Mouse (Mus musculus): ENCODE results near the gene Klk1b3. TPM values are rescaled to one million over a fixed set of nuclear protein-coding genes. Genes with fewer than 3 reads are reported as not detected.
"Not testable (repeated sequence)": the region's sequence is repeated elsewhere in the genome, so short reads cannot be mapped to it uniquely, and the experiment has no call there.

Klk1b3 gene
- polyA plus RNA-seq, 1 experiment from 2014 or later, result not detected

- ATAC-seq (ENCODE audit: low read depth), result no peak
- Histone ChIP-seq H3K4me1 (ENCODE audit: control insufficient read depth, low read depth, low read length) (peaks cover 18% of the 10 kb centered on the region), H3K9ac (ENCODE audit: low read depth, low read length) (peak overlapping the region; percentile 37; the same call in 1 of the 2 replicates), H3K9me3 (replicated peaks; ENCODE audit: control insufficient read depth, low read length) (no peaks in the 10 kb centered on the region), H3K4me2 (ENCODE audit: low read depth, low read length) (peak overlapping the region; percentile 81), H3K4me3 (ENCODE audit: low read depth, low read length) (peak overlapping the region; percentile 94), H3K36me3 (ENCODE audit: control insufficient read depth, insufficient read depth) (peaks cover 12% of the 10 kb centered on the region), H3K27ac (ENCODE audit: low read length) (no peak overlapping the region), H3K27me3 (ENCODE audit: control insufficient read depth, insufficient read depth, low read depth, low read length) (no peaks in the 10 kb centered on the region)
- WGBS (ENCODE audit: insufficient replicate concordance), result 77% methylated on average over 2 of the region's 2 CpGs
Observed at GRCm38 (mm10) chr7:44247971-44248370, 50.0 kb downstream of the Klk1b3 start.

- Histone ChIP-seq H3K4me2 (ENCODE audit: low read depth, low read length) (no peak overlapping the region), H3K27ac (ENCODE audit: low read length) (no peak overlapping the region), H3K4me3 (ENCODE audit: low read depth, low read length) (no peak overlapping the region), H3K27me3 (ENCODE audit: control insufficient read depth, insufficient read depth, low read depth, low read length) (no peaks in the 10 kb centered on the region), H3K9me3 (replicated peaks; ENCODE audit: control insufficient read depth, low read length) (no peaks in the 10 kb centered on the region), H3K4me1 (ENCODE audit: control insufficient read depth, low read depth, low read length) (peaks cover 18% of the 10 kb centered on the region), H3K9ac (ENCODE audit: low read depth, low read length) (no peak overlapping the region), H3K36me3 (ENCODE audit: control insufficient read depth, insufficient read depth) (peaks cover 12% of the 10 kb centered on the region)
- ATAC-seq (ENCODE audit: low read depth), result no peak
- WGBS (ENCODE audit: insufficient replicate concordance), result 80% methylated on average over 4 of the region's 4 CpGs
Observed at GRCm38 (mm10) chr7:44249248-44249647, 51.3 kb downstream of the Klk1b3 start.

- H3K9ac ChIP-seq (ENCODE audit: low read depth, low read length); H3K27me3 ChIP-seq (ENCODE audit: control insufficient read depth, insufficient read depth, low read depth, low read length); H3K27ac ChIP-seq (ENCODE audit: low read length); H3K4me3 ChIP-seq (ENCODE audit: low read depth, low read length); H3K9me3 ChIP-seq (replicated peaks; ENCODE audit: control insufficient read depth, low read length); H3K4me2 ChIP-seq (ENCODE audit: low read depth, low read length); ATAC-seq (ENCODE audit: low read depth): not testable (repeated sequence)
- peaks cover 12% of the 10 kb centered on the region; the same call in 1 of the 2 replicates for H3K4me1 ChIP-seq (ENCODE audit: control insufficient read depth, low read depth, low read length)
- 80% methylated on average over 17 of the region's 17 CpGs for WGBS (ENCODE audit: insufficient replicate concordance)
- peaks cover 12% of the 10 kb centered on the region for H3K36me3 ChIP-seq (ENCODE audit: control insufficient read depth, insufficient read depth)
Observed at GRCm38 (mm10) chr7:44250732-44251275, 52.8 kb downstream of the Klk1b3 start.

Other genes starting within 250 kb of the Klk1b3 start
- not detected in 2 replicates for gene Klk1b8, start 247.5 kb upstream of the Klk1b3 start, polyA plus RNA-seq (2015; fragmentation: Nextera tagmentation; extraction: Ambion mirVana)
- not detected in 2 replicates for gene Klk1b1, start 231.4 kb upstream of the Klk1b3 start, polyA plus RNA-seq (2015; fragmentation: Nextera tagmentation; extraction: Ambion mirVana)
- not detected in 2 replicates for gene Klk1b9, start 222.1 kb upstream of the Klk1b3 start, polyA plus RNA-seq (2015; fragmentation: Nextera tagmentation; extraction: Ambion mirVana)
- not detected in 2 replicates for gene Klk1b11, start 202.3 kb upstream of the Klk1b3 start, polyA plus RNA-seq (2015; fragmentation: Nextera tagmentation; extraction: Ambion mirVana)
- gene Klk1b26, start 186.0 kb upstream of the Klk1b3 start, polyA plus RNA-seq (2015; fragmentation: Nextera tagmentation; extraction: Ambion mirVana), result 0.26 TPM in 1 of 2 replicates, not detected in the other
- gene Klk1b27, start 145.9 kb upstream of the Klk1b3 start, polyA plus RNA-seq (2015; fragmentation: Nextera tagmentation; extraction: Ambion mirVana), result not detected in 2 replicates
- gene Klk1b21, start 95.9 kb upstream of the Klk1b3 start, polyA plus RNA-seq (2015; fragmentation: Nextera tagmentation; extraction: Ambion mirVana), result not detected in 2 replicates
- not detected in 2 replicates for gene Klk1b22, start 85.5 kb upstream of the Klk1b3 start, polyA plus RNA-seq (2015; fragmentation: Nextera tagmentation; extraction: Ambion mirVana)
- gene Klk1b16, start 61.4 kb upstream of the Klk1b3 start, polyA plus RNA-seq (2015; fragmentation: Nextera tagmentation; extraction: Ambion mirVana), result 0.06 TPM in 1 of 2 replicates, not detected in the other
- not detected in 2 replicates for gene Klk1b24, start 10.0 kb upstream of the Klk1b3 start, polyA plus RNA-seq (2015; fragmentation: Nextera tagmentation; extraction: Ambion mirVana)
- gene Klk1b4, start 9.2 kb downstream of the Klk1b3 start, polyA plus RNA-seq (2015; fragmentation: Nextera tagmentation; extraction: Ambion mirVana), result 0.11 TPM in 1 of 2 replicates, not detected in the other
- gene Klk1b5, start 17.8 kb downstream of the Klk1b3 start, polyA plus RNA-seq (2015; fragmentation: Nextera tagmentation; extraction: Ambion mirVana), result not detected in 2 replicates
- gene Klk1, start 27.2 kb downstream of the Klk1b3 start, polyA plus RNA-seq (2015; fragmentation: Nextera tagmentation; extraction: Ambion mirVana), result 1.1 TPM in 1 of 2 replicates, not detected in the other
- not detected in 2 replicates for gene Gm36864, start 38.0 kb downstream of the Klk1b3 start, polyA plus RNA-seq (2015; fragmentation: Nextera tagmentation; extraction: Ambion mirVana)
- gene 1700028J19Rik, start 48.5 kb downstream of the Klk1b3 start, polyA plus RNA-seq (2015; fragmentation: Nextera tagmentation; extraction: Ambion mirVana), result 1.1 and 1.2 TPM in 2 replicates
- 23.4 and 24.6 TPM in 2 replicates for gene 2410002F23Rik, start 48.5 kb downstream of the Klk1b3 start, polyA plus RNA-seq (2015; fragmentation: Nextera tagmentation; extraction: Ambion mirVana)
- not detected in 2 replicates for gene Acp4, start 59.2 kb downstream of the Klk1b3 start, polyA plus RNA-seq (2015; fragmentation: Nextera tagmentation; extraction: Ambion mirVana)
- not detected in 2 replicates for gene Gm15517, start 63.3 kb downstream of the Klk1b3 start, polyA plus RNA-seq (2015; fragmentation: Nextera tagmentation; extraction: Ambion mirVana)
- 0.44 and 0.46 TPM in 2 replicates for gene Clec11a, start 108.7 kb downstream of the Klk1b3 start, polyA plus RNA-seq (2015; fragmentation: Nextera tagmentation; extraction: Ambion mirVana)
- gene Shank1, start 112.1 kb downstream of the Klk1b3 start, polyA plus RNA-seq (2015; fragmentation: Nextera tagmentation; extraction: Ambion mirVana), result 0.01 and 0.02 TPM in 2 replicates
- gene Syt3, start 185.9 kb downstream of the Klk1b3 start, polyA plus RNA-seq (2015; fragmentation: Nextera tagmentation; extraction: Ambion mirVana), result 0.04 TPM in 1 of 2 replicates, not detected in the other
- 0.20 TPM in 1 of 2 replicates, not detected in the other for gene 1700008O03Rik, start 187.6 kb downstream of the Klk1b3 start, polyA plus RNA-seq (2015; fragmentation: Nextera tagmentation; extraction: Ambion mirVana)
- not detected in 2 replicates for gene Lrrc4b, start 230.8 kb downstream of the Klk1b3 start, polyA plus RNA-seq (2015; fragmentation: Nextera tagmentation; extraction: Ambion mirVana)